Mouse (Mus musculus) layer of hippocampus, adult 6 months (tissue): ENCODE measurements around the gene Frzb. TPM values are rescaled to one million over a fixed set of nuclear protein-coding genes. Genes with fewer than 3 reads are reported as not detected.

Source experiments
- long read RNA-seq, 2 experiments: library from polyadenylated mRNA; unstranded; transcript quantifications; one replicate each; pipeline ENCODE4 v2.0.0; 2019 to 2020
- polyA plus RNA-seq: library from polyadenylated mRNA; unstranded; fragments of <200 nt; fragmentation: Nextera tagmentation; gene quantifications from 2 replicates; pipeline ENCODE4 v1.2.3, GENCODE M21; 2021

Frzb gene
- polyA plus RNA-seq: 11.6 and 13.0 TPM in 2 replicates
- long read RNA-seq, experiment 1, transcript Frzb-201 (6 exons, 3,149 nt): major isoform, 32 of 38 reads
- long read RNA-seq, experiment 1, partial matches to known transcripts: 0 of 38 reads
- long read RNA-seq, experiment 1, other reads (novel, unspliced or antisense): 6 of 38 reads
- long read RNA-seq, experiment 2, transcript Frzb-201 (6 exons, 3,149 nt): major isoform, 112 of 121 reads
- long read RNA-seq, experiment 2, partial matches to known transcripts: 0 of 121 reads
- long read RNA-seq, experiment 2, other reads (novel, unspliced or antisense): 7 of 121 reads

DNA sequence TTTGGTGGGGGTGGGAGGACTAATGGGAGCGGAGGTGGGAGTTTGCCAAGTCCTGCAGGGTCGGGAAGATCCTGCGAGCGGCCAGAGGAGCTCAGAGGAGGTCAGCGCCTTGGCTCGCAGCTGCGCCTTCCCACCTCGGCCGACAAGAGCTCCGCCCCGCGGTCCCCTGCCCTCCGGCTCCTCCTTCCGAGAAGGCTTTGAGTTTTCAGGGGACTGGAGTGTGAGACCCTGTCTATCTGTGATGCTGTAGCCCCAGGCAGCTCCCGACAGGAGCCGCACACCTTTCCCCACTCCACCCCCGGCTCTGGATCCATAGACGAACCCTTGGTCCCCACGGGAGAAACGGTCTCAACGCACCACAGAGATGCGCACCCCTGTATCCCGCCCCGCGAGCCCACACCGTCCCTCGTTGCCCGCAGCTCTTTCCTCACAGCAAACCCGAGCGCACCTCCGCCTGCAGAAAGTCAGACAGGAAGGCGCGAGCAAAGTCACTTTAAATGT, at the start of gene Frzb:
Gene Frzb (minus strand): TSS at position 335 of the 501 bp plus-strand sequence.

Other genes with a start within 250 kb of the Frzb start
- not detected in 2 replicates for gene Prdx6b, start 155.2 kb downstream of the Frzb start, polyA plus RNA-seq
- gene Dnajc10, start 132.2 kb downstream of the Frzb start, polyA plus RNA-seq: 25.4 and 28.5 TPM in 2 replicates
- gene Nckap1, start 133.8 kb upstream of the Frzb start, polyA plus RNA-seq: 72.6 and 75.0 TPM in 2 replicates
- 10.7 and 11.3 TPM in 2 replicates for gene Dusp19, start 169.4 kb upstream of the Frzb start, polyA plus RNA-seq
- gene Nup35, start 169.6 kb upstream of the Frzb start, polyA plus RNA-seq: 19.9 and 20.4 TPM in 2 replicates